Mouse (Mus musculus): ENCODE results near the gene Rdm1.

GRCm38 (mm10) chr11:101673010-101673642, 46.1 kb downstream of the Rdm1 start:
- TF ChIP-seq CTCF (IDR thresholded peaks at IDR 0.05; ENCODE audit: low read depth, low read length) (no peak), POLR2A (IDR thresholded peaks at IDR 0.05; ENCODE audit: borderline replicate concordance, low read depth, low read length) (no peak)

Measured in bone marrow macrophage, adult 2 months (primary cell).